Mouse (Mus musculus): Measurements from ENCODE around the gene Lig3.

DNA sequence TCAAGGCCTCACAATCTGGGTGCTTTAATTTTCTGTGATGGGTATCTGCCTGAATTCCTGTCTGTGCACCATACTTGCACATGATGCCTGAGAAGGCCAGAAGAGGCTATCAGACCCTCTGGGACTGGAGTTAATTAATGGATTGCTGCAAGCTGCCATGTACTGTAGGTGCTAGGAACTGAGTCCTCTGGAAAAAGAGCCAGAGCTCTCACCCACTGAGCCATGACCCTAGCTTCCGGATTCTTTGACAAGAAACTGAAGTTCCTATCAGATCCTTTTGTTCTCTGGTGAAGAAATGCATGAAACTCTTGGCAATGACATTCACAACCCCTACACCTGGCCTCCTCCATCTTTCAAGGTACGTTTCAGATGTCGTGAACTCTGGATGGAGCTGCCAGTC, 66.0 kb downstream of the Lig3 start:
- no peak for TF ChIP-seq CTCF (IDR thresholded peaks at IDR 0.05; ENCODE audit: low read depth)
- TF ChIP-seq EP300 (IDR thresholded peaks at IDR 0.05; ENCODE audit: low read depth) = no peak

Measured in liver, embryonic 14.5 days (tissue).